Mouse (Mus musculus) cerebellum, adult 9-10 months (tissue): ENCODE data around the gene Ptpre.

Experiments used
- DNase-seq: peaks from one replicate; pipeline ENCODE4 v3.0.0; 2022

The Ptpre gene

DNA sequence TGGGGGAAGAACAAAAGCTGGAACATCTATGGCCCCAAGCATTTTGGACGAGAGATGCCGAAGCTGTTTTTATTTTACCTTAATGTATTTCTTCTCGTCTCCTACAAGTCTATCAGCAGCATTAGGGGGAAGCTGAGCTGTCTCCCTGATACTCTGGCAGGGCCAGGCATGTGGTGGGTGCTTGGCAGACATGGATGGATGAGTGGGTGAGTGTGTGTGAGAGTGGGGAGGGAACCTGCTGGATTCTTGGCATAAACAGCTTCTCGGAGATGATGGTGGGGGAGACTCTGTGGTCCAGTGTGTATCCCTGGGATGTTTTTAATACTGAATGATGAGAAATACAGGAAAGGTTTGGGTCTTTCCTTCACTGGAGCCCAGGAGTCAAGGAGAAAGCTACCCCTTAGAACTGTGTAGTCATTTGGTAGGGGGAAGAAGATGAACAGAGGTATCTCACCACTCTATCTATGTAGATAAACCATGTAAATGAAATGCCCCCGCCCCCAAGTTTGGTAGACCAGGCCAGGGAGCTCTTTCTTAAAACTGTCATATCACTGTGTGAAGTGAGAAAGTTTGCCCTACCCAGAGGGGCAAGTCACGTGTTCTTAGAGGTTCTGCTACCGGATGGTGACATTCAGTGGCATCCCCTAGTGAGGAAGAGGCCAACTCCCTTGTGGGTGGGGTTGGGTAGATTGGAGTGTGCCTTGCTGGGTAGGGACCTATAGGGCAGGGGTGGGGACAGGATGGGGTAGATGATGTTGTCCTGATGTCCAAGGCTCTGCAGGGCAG lies 43.2 kb downstream of the Ptpre start:
- no peak for DNase-seq

DNA sequence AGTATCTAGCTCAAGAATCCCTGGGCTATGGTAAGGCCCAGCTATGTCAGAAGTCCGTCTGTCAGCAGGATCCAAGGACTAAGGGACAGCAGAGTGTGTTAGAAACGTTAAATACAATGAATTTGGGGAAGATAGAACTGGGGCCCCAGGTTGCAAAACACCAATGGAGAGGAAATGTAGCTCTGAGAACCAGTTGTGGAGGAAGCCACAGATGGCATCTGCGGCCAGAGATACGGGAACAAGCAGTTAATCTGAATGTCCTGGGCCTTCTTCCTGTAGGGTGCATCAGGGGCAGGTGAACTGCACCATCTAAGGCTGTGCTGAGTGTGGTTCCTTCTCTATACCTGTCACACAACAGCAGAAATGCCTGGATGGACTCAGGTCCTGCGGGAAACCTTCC lies 43.8 kb downstream of the Ptpre start:
- no peak for DNase-seq

DNA sequence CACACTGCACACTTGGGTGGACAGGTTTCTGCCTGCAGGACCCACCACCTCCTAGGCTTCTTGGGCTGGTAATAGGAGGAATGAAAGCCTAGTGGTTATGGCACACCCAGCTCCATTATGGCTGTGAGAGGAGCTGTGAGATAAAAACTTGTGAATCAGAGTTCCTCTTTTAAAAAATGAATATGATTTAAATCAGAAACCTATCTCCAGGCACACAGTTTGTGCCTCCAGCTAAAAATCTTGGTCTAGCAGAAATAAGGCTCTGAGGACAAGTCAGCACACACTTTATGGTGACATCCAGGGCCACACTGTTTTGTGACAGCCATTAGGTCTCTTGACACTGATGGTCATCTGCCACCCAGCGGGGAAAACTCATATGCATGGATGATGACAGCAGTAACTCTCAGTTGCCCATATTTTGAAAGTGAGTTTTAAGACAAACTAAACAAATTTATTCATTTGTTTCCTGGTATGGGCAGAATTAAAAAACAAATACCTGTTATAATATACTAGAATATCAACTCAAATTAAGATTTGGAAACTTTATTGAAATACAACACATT lies 47.9 kb downstream of the Ptpre start:
- no peak for DNase-seq

DNA sequence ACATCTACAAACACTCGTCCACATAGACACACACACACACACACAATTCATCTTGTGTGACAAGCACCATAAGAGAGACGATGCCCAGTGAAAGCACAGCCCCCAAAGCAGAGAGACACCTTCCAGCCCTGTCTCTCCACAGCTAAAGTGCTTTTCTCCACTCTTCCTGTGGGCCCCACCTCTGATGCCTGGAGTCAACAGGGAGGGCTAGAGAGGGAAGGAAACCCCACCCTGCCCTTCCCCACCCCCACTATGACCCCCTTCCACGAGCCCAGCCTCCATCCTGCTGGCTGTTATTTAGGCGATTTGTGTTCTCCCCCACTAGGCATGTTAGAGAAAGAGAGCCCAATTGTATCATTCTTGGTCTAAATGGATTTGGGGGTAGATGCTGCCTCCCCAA lies 49.1 kb downstream of the Ptpre start:
- DNase-seq: no peak

DNA sequence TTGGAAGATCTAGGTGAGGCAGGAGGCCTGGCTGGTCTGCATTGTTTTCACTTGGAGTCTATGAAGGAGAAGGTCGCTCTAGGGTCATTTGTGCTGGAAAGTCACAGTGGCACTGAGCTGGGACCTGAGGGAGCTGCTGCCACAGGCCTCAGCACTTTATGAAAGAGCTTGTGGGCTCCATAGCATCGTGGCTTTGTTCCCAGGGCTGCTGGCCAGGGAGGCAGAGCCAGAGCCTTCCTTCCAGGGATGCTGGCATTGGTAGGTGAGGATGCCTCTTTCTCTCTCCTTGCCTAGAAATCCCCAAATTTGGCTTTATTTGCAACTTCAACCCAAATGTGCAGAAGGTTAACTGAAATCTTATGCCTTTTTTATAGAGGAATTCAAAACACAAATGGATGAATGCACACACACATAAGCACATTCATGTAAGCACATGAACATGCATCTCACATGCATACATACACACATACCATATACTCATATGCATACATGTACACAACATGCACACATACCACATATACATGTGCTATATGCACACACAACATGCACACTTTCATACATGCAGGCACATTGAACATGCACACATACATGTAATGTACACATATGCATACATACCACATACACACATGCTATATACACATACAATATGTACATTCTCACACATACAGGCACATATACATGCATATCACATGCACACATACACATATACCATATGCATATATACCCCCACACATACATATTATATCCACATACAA lies 50.7 kb downstream of the Ptpre start:
- no peak for DNase-seq

DNA sequence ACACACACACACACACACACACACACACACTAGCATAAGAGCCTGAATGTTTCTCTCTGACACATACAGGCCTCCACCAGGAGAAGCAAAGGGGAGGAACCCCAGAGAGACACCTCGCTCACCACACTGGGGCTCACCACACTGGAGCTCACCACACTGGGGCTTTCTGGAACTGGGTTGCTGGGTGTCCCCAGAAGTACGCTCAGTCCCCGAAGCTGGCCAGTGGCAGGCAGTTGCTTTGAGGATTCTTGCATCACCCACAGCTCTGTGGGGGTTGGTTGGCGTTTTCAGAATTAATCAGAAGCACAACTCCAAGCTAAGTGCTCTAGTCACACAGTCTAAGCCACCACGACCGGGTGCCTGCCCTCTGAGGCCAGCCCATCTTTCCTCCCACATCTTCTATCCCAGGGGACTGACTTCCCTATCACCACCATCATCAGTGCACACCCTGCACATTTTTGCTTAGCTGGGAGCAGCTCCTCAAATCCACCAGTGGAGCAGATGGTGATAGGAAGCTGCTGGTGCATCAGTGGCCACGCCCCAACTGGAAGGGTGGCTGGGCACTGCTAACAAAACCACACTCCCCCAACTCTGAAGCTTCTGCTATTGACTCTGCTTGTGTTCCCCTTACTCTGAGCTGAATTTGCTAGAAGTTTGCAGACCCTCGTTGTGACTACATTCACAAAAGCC lies 51.5 kb downstream of the Ptpre start:
- DNase-seq: no peak

DNA sequence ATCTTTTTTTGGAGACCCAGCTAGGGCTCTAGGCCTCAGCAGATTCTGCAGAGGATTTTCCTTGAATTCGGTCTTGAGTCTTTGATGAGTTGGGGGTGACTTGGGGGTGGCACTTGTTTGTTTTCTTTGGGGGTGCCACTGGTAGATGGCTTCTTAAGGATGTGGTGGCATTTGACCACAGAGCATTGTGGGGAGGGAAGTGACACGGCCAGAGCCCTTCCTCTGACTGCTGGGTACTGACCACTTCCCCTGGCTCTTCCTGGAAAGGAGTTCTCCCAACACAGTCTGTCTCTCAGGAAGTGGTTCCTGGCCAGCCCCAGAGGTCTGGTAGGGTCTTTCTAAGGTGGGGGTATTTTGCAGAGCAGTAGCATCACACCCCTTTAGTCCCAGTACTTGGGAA lies 54.2 kb downstream of the Ptpre start:
- DNase-seq: no peak

DNA sequence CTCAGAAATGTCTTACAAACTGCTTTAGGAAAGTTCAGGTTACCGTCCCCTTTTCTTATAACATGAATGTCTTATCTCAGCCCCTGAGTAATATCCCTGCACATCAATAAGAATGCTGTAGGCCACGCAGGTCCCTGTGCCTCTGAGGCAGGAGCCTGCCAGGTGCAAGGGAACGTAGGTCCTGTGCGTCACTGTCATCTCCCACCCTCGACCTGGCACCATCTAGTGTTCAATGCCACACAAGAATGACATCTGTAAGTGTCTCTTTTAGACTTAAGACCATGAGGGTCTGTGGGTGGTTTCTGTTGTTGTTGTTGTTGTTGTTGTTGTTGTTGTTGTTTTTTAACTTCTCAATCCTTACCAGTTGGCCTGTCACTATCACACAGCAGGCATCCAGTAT lies 56.0 kb downstream of the Ptpre start:
- DNase-seq: no peak

DNA sequence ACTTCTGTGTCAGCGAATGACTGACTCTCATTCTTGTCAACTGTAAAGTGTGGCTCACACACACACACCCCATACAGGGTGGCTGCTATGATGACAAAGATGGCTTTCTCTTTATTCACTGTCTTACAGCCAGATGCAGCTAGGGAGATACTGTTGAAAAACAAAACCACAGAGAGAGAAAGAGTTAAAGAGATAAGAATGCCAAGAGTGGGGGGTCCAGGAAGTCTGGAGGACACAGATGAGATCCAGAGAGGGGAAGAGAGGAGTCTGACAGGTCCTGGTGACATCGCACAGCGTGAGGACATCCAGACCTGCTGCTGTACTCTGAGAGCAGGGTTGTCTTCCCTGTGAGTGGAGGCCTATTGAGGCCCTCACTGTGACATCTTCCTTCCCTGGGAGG lies 56.5 kb downstream of the Ptpre start:
- DNase-seq: no peak

DNA sequence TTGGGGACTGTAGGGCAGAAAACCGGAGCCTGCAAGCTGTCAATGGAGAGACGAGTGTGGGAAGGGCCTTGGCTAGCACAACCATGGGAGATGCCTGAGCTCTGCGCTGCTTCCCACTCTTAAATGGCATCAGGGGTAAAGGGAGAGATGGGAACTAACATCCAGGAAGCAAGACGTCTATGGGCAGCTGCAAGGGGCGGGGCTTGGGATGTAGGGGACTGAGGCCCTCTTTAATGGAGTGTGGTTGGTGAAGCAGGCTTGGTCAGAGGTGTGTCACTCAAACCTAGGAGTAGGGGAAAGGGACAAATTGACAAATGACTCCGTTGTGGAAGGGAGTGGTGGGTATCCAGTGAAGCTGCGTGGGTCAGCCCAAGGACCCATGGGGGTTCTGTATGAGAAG lies 57.4 kb downstream of the Ptpre start:
- DNase-seq: no peak

DNA sequence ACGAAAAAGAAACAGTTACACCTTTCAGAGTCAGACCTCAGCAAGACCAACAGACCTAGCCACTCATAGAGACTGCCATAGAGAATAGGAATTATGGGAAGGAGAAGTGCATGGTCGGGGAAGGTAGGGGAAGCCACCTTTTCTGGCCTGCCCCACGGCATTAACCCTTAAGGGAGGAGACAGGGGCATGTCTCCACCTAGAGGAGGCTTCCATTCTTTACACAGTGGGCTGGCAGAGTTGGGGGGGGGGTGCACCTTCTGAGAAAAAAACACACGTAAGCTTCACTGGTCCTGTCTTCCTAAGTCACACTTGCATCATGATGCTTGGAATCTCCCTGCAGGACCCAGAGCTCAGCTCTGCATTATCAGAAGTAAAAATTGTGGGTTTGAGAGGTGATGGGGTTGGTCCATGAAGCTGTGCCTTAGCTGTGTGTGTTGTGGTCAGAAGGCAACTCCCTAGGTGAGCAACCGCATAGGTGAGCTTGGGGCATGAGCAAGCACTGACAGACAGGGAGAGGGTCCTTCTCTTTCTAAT lies 58.4 kb downstream of the Ptpre start:
- no peak for DNase-seq

DNA sequence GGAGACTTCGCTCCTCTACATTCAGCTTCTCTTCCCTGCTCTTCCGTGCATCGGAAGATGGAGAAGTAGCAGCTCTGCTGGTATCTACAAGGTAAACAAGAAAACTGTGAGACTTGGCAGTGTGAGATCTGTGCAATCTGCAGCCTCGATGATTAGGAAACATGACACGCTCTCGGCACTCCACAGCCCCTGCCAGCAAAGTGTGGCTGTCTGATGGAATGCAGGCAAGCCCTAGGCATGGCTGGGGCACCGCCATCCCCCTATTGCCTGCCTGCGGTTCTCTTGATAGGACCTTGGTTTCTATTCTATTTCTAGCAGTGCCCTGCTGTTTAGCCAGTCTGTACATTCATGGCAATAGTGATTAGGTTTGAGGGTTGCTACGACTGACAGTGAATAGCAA lies 59.7 kb downstream of the Ptpre start:
- no peak for DNase-seq

DNA sequence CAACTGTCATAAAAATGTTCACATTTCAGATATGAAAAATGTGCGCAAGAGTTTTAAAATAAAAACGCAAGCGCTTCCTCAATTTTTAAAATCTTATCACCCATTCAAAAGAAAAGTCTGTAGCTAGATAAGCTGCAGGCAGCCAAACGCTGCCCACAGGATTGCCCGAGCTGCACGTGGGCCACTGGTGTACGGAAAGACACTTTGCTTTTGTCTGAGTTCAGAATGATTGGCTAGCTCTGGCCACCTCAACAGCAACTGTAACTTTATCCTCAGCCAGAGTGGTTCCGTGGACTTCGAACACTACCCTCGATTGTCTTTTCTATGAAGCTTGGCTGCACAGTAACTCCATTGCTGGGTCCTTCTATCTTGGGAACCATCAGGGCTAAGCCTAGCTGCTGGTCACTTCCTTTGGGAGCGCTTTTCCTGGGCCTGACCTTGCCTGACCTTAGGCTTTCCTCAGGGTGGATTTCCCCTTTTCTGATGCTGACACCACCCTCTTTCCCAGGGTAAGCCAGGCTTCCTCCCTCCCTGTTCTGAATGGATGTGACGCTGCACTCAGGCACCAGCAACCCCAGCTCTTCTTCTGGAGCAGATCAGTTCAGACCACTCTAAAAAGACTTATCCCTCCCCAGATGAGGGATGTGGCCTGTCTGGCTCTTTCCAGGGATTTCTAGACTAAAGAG lies 60.5 kb downstream of the Ptpre start:
- no peak for DNase-seq

DNA sequence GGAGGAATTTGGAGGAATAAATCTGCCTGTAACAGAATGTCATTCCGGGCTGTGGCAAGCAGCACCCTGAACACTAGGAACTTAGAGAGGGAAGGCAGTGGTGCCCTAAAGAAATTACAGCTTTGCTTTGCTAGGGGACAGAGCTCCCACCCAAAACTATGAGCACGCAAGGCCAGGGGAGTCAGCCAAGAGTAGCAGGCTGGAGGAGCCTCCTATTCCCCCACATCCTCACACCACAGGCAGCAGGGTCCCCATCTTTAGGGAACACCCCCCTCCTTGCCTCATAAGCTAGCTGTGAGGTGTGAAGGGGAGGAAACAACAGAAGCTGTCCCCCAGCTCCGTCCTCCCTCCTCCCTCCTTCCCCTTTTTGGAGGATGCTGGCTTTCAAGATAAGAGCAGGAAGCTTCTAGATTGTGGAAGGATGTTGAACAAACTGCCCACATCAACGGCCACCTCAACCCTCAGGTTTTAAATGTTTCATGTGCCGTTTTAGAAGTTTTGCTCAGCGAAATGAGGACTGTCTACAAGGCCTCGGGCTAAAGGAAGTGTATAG lies 61.1 kb downstream of the Ptpre start:
- DNase-seq: no peak

DNA sequence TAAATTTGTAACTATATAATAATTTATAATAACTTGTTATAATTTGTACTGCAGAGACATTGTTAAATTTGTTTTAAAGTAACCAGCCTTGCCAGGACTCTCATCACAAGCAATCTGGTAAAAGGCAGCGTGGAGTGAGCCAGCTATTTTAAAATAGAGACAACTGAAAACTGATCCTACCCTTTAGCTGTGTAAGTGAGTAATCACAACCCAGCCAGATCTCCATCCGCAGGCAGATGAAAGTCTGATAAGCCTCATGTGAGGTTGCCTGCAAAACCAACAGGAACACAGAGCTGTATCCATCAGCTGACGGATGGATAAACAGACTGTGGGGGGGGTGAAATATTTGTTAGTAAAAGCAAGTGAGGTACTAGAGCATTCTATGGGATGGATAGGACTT lies 62.8 kb downstream of the Ptpre start:
- no peak for DNase-seq

DNA sequence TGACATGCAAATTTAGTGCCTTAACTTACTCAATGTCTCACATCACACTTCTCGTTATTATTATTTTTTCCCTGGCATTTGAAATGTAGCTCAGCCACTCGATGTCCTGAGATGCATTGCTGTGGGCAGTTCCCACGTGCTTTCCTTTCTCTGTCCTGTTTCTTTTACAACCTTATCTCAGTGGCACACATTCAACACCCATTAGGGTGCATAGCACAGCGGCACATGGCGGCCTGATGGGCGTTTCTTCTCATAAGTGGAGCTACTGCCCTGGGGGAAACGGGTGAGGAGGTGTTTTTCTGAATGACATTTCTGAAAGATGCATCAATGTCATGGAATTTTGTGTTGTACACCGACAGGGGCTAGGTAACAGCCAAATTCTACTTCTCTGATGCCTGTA lies 64.3 kb downstream of the Ptpre start:
- DNase-seq: no peak

DNA sequence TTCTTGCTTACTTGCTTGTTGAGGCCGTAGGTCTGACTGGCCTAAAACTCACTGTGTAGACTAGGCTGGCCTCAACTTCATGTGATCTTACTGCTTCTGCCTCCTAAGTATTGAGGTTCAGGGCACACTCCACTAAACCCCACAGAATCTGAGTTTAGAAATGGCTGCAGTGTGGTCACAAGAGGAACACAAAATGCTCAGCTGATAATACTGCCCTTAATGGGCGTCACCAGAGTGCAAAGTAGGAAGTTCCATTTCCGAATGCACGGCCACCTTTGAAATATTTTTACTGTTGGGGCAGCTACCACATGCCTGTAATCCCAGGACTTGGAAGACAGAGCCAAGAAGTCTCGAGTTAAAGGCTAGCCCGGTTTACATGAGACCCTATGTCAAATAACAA lies 65.0 kb downstream of the Ptpre start:
- DNase-seq: no peak

DNA sequence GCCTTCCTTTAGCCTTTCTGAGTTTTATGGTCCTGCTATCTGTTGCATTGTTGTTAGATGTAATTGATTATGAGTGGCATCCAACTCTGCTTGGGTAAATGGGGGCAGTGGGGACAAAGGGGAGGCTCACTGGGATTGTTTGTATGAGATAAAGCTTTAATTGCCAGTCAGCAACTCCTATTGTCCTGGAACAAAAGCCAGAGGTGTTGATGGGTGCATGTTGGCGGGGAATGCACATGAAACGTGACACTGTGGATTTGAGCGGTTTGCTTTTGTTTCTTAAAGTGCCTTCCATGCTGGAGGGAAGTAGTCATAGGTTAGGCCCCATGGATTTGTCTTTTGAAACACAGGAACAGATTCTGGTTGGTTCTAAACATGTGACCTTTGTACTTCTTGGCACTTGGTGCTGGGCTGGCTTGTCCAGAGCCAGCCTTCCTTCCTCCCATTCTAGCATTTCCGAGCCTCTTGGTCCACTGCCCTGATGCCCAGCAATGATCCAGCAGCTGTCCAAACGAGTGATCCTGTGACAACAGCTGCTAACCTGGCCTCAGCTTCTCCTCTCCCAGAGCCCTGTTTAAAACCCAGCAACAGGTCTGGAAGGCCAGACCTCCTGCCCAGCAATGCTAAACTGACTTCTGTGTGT lies 65.7 kb downstream of the Ptpre start:
- no peak for DNase-seq

DNA sequence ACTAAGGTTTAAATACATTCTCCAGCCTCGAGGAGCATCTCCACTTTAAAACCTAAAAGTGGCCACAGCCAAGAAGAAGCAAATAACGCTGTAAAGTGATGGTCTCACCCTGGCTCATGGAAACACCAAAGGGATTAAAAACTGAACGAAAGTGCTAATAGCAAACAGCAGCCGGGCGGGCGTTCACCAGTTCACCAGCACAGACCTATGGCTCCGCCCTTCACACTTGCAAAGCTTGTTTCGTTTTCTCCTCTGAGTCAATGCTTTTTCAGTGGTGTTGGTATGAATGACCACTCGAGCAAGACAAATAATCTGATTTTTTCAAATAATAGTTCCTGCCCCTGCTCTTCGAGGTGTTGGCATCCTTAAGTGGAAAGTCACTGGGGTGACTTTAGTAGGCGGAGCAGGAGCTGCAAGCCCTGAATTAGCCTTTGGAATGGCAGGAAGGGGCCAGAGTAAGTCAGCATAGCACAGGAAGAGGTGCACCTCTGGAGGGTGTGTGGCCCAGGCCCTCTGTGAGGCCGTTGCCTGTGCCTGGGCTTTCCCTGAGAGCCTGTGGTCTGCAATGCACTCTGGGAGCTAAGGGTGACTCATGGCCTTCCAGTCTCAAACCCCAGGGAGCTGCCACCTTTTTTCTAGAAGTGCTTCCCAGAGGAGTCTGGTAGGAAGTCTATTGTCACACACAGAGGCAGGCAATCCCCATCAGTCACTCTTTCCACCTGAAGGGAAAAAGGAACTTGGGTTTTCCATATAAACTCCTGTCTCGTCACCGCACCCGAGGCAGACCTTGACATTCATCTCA lies 67.9 kb downstream of the Ptpre start:
- DNase-seq: no peak

DNA sequence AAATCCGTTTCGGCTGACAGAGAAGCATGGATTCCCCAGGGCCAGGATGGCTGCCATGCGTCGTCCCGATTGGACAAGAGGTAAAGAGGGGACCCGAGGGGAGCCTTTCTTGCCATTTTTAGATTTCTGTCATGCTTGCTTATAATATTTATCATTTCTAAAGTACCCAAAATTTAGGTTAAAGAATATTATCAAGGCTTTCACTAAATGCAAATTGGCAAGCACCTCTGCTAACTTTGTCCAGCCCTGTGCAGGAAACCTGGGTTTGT lies 68.5 kb downstream of the Ptpre start:
- DNase-seq: no peak

DNA sequence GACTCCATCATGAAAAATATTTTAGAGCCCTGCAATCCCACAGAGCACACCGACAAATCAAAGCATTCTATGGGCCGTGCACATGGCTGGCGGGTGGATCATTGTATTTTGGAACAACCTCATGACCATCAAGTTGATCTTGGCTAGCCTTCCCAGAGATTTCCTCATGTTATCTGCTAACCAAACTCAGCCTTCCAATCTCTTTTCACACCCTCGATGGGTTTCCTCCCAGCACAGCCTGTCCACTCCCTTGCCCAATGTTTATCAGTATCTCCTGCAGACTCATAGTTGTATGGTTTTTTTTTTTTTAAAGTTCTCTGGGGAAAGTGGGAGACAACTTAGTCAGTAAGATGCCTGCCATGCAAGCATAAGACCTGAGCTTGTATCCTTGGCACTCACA lies 70.9 kb downstream of the Ptpre start:
- no peak for DNase-seq
